Mouse (Mus musculus): Measurements from ENCODE around the gene Sar1b.

The Sar1b gene

GRCm38 (mm10) chr11:51761241-51761640 lies 2.2 kb upstream of the Sar1b start:
- ChIA-PET CTCF (interaction anchor here in 2 of 4 experiments (0.5 to 0.8 kb wide), 2 partner anchors 44 to 57 kb away, joined by 3 read pairs; no protein-coding TSS in a partner anchor), POLR2A (interaction anchor here in 2 of 4 experiments (2.3 to 5.0 kb wide), 2 partner anchors 13 to 14 kb away, joined by 6 to 47 read pairs; no protein-coding TSS in a partner anchor)

GRCm38 (mm10) chr11:51763955-51764354 lies 468 bp downstream of the Sar1b start:
- ChIA-PET CTCF (interaction anchor here (0.6 to 1.7 kb wide), 15 partner anchors 8 to 621 kb away, joined by 3 to 18 read pairs (median 3); partner anchors contain the start of gene Cdkn2aipnl (in 1 of the 4)), POLR2A (interaction anchor here (0.5 to 5.0 kb wide), 75 partner anchors 8 to 1509 kb away, joined by 3 to 47 read pairs (median 4); partner anchors contain the start of genes 0610009B22Rik (in 3 of the 4), Hnrnpab (in 3 of the 4), D930048N14Rik (in 1 of the 4) and N4bp3 (in 1 of the 4))

GRCm38 (mm10) chr11:51764816-51765215 lies 1.3 kb downstream of the Sar1b start:
- ChIA-PET CTCF (interaction anchor here in 2 of 4 experiments (1.1 to 1.7 kb wide), 3 partner anchors 9 to 22 kb away, joined by 3 to 8 read pairs (median 5); no protein-coding TSS in a partner anchor), POLR2A (interaction anchor here in 3 of 4 experiments (1.2 to 5.0 kb wide), 16 partner anchors 9 to 162 kb away, joined by 3 to 47 read pairs (median 5); partner anchors contain the start of genes Hnrnpab (in 3 of the 3) and 0610009B22Rik (in 2 of the 3))

GRCm38 (mm10) chr11:51767579-51768220 lies 4.2 kb downstream of the Sar1b start:
- POLR2A ChIA-PET = interaction anchor here in 3 of 4 experiments (0.6 to 2.3 kb wide), 17 partner anchors 11 to 183 kb away, joined by 3 to 8 read pairs (median 4); partner anchors contain the start of genes 0610009B22Rik (in 2 of the 3), Hnrnpab (in 1 of the 3) and Phykpl (in 1 of the 3)

GRCm38 (mm10) chr11:51768296-51768695 lies 4.8 kb downstream of the Sar1b start:
- ChIA-PET POLR2A (interaction anchor here in 3 of 4 experiments (0.7 to 2.3 kb wide), 15 partner anchors 11 to 505 kb away, joined by 3 to 8 read pairs (median 4); partner anchors contain the start of genes 0610009B22Rik (in 2 of the 3), BC049762 (in 1 of the 3), Hnrnpab (in 1 of the 3) and Phykpl (in 1 of the 3)), CTCF (interaction anchor here in 1 of 4 experiments (0.8 kb wide), 1 partner anchor 65 kb away, joined by 3 read pairs; no protein-coding TSS in a partner anchor)

More at GRCm38 (mm10) chr11:51767579-51768220, 4.2 kb downstream of the Sar1b start:
- CTCF ChIA-PET = interaction anchor here in 2 of 4 experiments (0.6 to 0.8 kb wide), 2 partner anchors 65 to 828 kb away, joined by 3 read pairs; no protein-coding TSS in a partner anchor

GRCm38 (mm10) chr11:51775507-51775906 lies 12.0 kb downstream of the Sar1b start:
- ChIA-PET CTCF (interaction anchor here in 3 of 4 experiments (0.6 to 2.3 kb wide), 8 partner anchors 11 to 208 kb away, joined by 3 to 12 read pairs (median 5); partner anchors contain the start of genes Sar1b (in 2 of the 3) and Sec24a (in 2 of the 3)), POLR2A (interaction anchor here in 3 of 4 experiments (0.8 to 5.8 kb wide), 18 partner anchors 8 to 169 kb away, joined by 3 to 47 read pairs (median 5); partner anchors contain the start of genes Sar1b (in 3 of the 3), Sec24a (in 3 of the 3), 0610009B22Rik (in 2 of the 3) and Hnrnpab (in 1 of the 3))

- CTCF ChIA-PET = no interaction called here
- POLR2A ChIA-PET = interaction anchor here in 2 of 4 experiments (0.9 to 4.4 kb wide), 6 partner anchors 8 to 223 kb away, joined by 3 to 21 read pairs (median 4); partner anchors contain the start of genes Sar1b (in 1 of the 2) and Sec24a (in 1 of the 2)
Observed at GRCm38 (mm10) chr11:51777478-51777877, 14.0 kb downstream of the Sar1b start.

- ChIA-PET CTCF (interaction anchor here in 1 of 4 experiments (0.7 kb wide), 1 partner anchor 25 kb away, joined by 3 read pairs; no protein-coding TSS in a partner anchor), POLR2A (interaction anchor here in 2 of 4 experiments (0.8 to 5.7 kb wide), 12 partner anchors 8 to 196 kb away, joined by 3 to 38 read pairs (median 4); partner anchors contain the start of genes Sar1b (in 2 of the 2), Sec24a (in 2 of the 2), 0610009B22Rik (in 1 of the 2) and Hnrnpab (in 1 of the 2))
Observed at GRCm38 (mm10) chr11:51780773-51781267, 17.3 kb downstream of the Sar1b start.

GRCm38 (mm10) chr11:51782721-51783120 lies 19.2 kb downstream of the Sar1b start:
- ChIA-PET POLR2A (interaction anchor here in 2 of 4 experiments (0.7 to 5.7 kb wide), 8 partner anchors 8 to 176 kb away, joined by 3 to 38 read pairs (median 4); partner anchors contain the start of genes Hnrnpab (in 1 of the 2), Sar1b (in 1 of the 2) and Sec24a (in 1 of the 2)), CTCF (interaction anchor here in 1 of 4 experiments (1.4 kb wide), 1 partner anchor 19 kb away, joined by 3 read pairs; no protein-coding TSS in a partner anchor)

GRCm38 (mm10) chr11:51785926-51786325 lies 22.4 kb downstream of the Sar1b start:
- ChIA-PET POLR2A (interaction anchor here (0.5 to 5.7 kb wide), 22 partner anchors 9 to 613 kb away, joined by 3 to 38 read pairs (median 4); partner anchors contain the start of genes Sar1b (in 3 of the 4), Sec24a (in 3 of the 4) and 0610009B22Rik (in 1 of the 4)), CTCF (interaction anchor here (0.5 to 1.7 kb wide), 14 partner anchors 10 to 218 kb away, joined by 3 to 6 read pairs (median 3); partner anchors contain the start of genes Sar1b (in 3 of the 4) and Sec24a (in 2 of the 4))

- POLR2A ChIA-PET = interaction anchor here (0.7 to 2.9 kb wide), 10 partner anchors 11 to 1690 kb away, joined by 3 to 20 read pairs (median 4); partner anchors contain the start of gene 0610009B22Rik (in 1 of the 4)
Observed at GRCm38 (mm10) chr11:51789735-51790134, 26.2 kb downstream of the Sar1b start.

GRCm38 (mm10) chr11:51790662-51791061 lies 27.2 kb downstream of the Sar1b start:
- POLR2A ChIA-PET = interaction anchor here in 3 of 4 experiments (0.7 to 2.9 kb wide), 5 partner anchors 10 to 262 kb away, joined by 3 to 20 read pairs (median 4); partner anchors contain the start of gene 0610009B22Rik (in 1 of the 3)
- CTCF ChIA-PET = interaction anchor here in 2 of 4 experiments (0.9 to 1.9 kb wide), 6 partner anchors 10 to 429 kb away, joined by 3 to 6 read pairs (median 4); partner anchors contain the start of gene Cdkn2aipnl (in 1 of the 2)

More at GRCm38 (mm10) chr11:51789735-51790134, 26.2 kb downstream of the Sar1b start:
- CTCF ChIA-PET = interaction anchor here (0.6 to 2.1 kb wide), 12 partner anchors 10 to 1201 kb away, joined by 3 to 9 read pairs (median 4); no protein-coding TSS in a partner anchor

GRCm38 (mm10) chr11:51796272-51796671 lies 32.8 kb downstream of the Sar1b start:
- ChIA-PET POLR2A (interaction anchor here in 2 of 4 experiments (0.8 to 1.9 kb wide), 5 partner anchors 8 to 182 kb away, joined by 3 read pairs; no protein-coding TSS in a partner anchor), CTCF (interaction anchor here in 1 of 4 experiments (1.3 kb wide), 1 partner anchor 23 kb away, joined by 3 read pairs; no protein-coding TSS in a partner anchor)

GRCm38 (mm10) chr11:51800634-51801325 lies 37.3 kb downstream of the Sar1b start:
- CTCF ChIA-PET = interaction anchor here in 2 of 4 experiments (0.7 to 1.5 kb wide), 6 partner anchors 10 to 909 kb away, joined by 3 to 11 read pairs (median 4); no protein-coding TSS in a partner anchor
- POLR2A ChIA-PET = interaction anchor here in 2 of 4 experiments (0.6 to 2.9 kb wide), 15 partner anchors 9 to 682 kb away, joined by 3 to 20 read pairs (median 4); partner anchors contain the start of genes 0610009B22Rik (in 1 of the 2), Hnrnpab (in 1 of the 2) and Phykpl (in 1 of the 2)

GRCm38 (mm10) chr11:51805221-51805981 lies 41.9 kb downstream of the Sar1b start:
- POLR2A ChIA-PET = interaction anchor here in 3 of 4 experiments (0.6 to 4.9 kb wide), 47 partner anchors 12 to 546 kb away, joined by 3 to 41 read pairs (median 4); partner anchors contain the start of genes 0610009B22Rik (in 3 of the 3), Hnrnpab (in 3 of the 3), Phykpl (in 2 of the 3) and Sar1b (in 1 of the 3)
- CTCF ChIA-PET = interaction anchor here (0.6 to 7.7 kb wide), 19 partner anchors 11 to 417 kb away, joined by 3 to 58 read pairs (median 4); no protein-coding TSS in a partner anchor
